ENCODE assay signal across 18 mouse cellular contexts in genomic region chr10:44892124-44892523, GRCm38 (mm10).
"Had no signal": no experiment of that assay in that cellular context is flagged by ENCODE, and none has a peak within 500 bp of the region (broad histone marks: within the 10 kb centered on the region; RNA-seq: fewer than 3 reads in every experiment).

No protein-coding gene starts in this region.

- DNase-seq: kidney, adult 9 months; kidney, postnatal 25 days; liver; lung, adult 18-20 months; lung, postnatal 14 days; lung, postnatal 4 days; midbrain, embryonic 14.5 days; thymus, adult 2 months; thymus, postnatal 14 days; thymus, postnatal 4 days had no signal

- ATAC-seq: liver, embryonic 12.5 days had no signal

- H3K4me2 ChIP-seq: limb, embryonic 13.5 days; liver, embryonic 12.5 days; liver, embryonic 15.5 days; lung, embryonic 15.5 days; midbrain, embryonic 11.5 days had no signal

- H3K36me3 ChIP-seq: limb, embryonic 10.5 days; limb, embryonic 13.5 days; liver, embryonic 12.5 days; liver, embryonic 15.5 days; lung, embryonic 15.5 days had no signal

- H3K9me3 ChIP-seq: limb, embryonic 10.5 days; limb, embryonic 13.5 days; liver, embryonic 12.5 days; liver, embryonic 15.5 days; lung, embryonic 15.5 days had no signal

- H3K4me1 ChIP-seq: liver, embryonic 12.5 days; liver, embryonic 15.5 days had no signal

- H3K27me3 ChIP-seq: limb, embryonic 13.5 days; liver, embryonic 12.5 days; liver, embryonic 15.5 days; lung, embryonic 15.5 days had no signal

- H3K4me3 ChIP-seq: limb, embryonic 10.5 days; limb, embryonic 13.5 days; liver, embryonic 12.5 days; liver, embryonic 15.5 days; lung, embryonic 15.5 days had no signal

- H3K9ac ChIP-seq: limb, embryonic 13.5 days; liver, embryonic 12.5 days; liver, embryonic 15.5 days; lung, embryonic 15.5 days had no signal

- H3K27ac ChIP-seq: kidney, postnatal 0 days; limb, embryonic 10.5 days; limb, embryonic 13.5 days; liver, embryonic 12.5 days; liver, embryonic 15.5 days; lung, embryonic 15.5 days; stomach, postnatal 0 days had no signal
